Mouse (Mus musculus) limb, embryonic 14.5 days (tissue): ENCODE data around the gene Exoc2. TPM values are rescaled to one million over a fixed set of nuclear protein-coding genes. Genes with fewer than 3 reads are reported as not detected.

Experiments
- ATAC-seq: fragments of 200-750 bp; cut with Nextera tagmentation; 2 replicates; pipeline ENCODE4 v1.8.0; 2017; ENCODE audit warnings: low read depth, moderate number of reproducible peaks, moderate TSS enrichment; ENCODE audit not compliant: low FRiP score
- DNase-seq: peaks from one replicate; pipeline ENCODE4 v3.0.0-alpha.2; 2015; ENCODE audit warnings: low spot score
- H3K27ac ChIP-seq: fragments of 300-500 bp; sonication (generic); replicated peaks from 2 replicates; pipeline ENCODE4 v1.5.1; 2014; ENCODE audit warnings: low read depth, mild to moderate bottlenecking, low read length, moderate library complexity, mixed read lengths
- H3K27me3 ChIP-seq: fragments of 300-500 bp; sonication (generic); 2 replicates; pipeline ENCODE4 v1.6.1; 2014; ENCODE audit warnings: low read length, mixed read lengths; ENCODE audit not compliant: control insufficient read depth, insufficient read depth
- H3K36me3 ChIP-seq: fragments of 300-500 bp; sonication (generic); 2 replicates; pipeline ENCODE4 v1.6.1; 2014; ENCODE audit warnings: mild to moderate bottlenecking, low read length, moderate library complexity, mixed read lengths; ENCODE audit not compliant: control insufficient read depth, insufficient read depth
- H3K4me1 ChIP-seq: fragments of 300-500 bp; sonication (generic); 2 replicates; pipeline ENCODE4 v1.6.1; 2014; ENCODE audit warnings: antibody characterized with exemption, low read length, mixed read lengths; ENCODE audit not compliant: control insufficient read depth, insufficient read depth
- H3K4me2 ChIP-seq: fragments of 300-500 bp; sonication (generic); replicated peaks from 2 replicates; pipeline ENCODE4 v1.6.1; 2014; ENCODE audit warnings: low read depth, mild to moderate bottlenecking, low read length, moderate library complexity; ENCODE audit not compliant: severe bottlenecking
- H3K4me3 ChIP-seq: fragments of 300-500 bp; sonication (generic); replicated peaks from 2 replicates; pipeline ENCODE4 v1.5.1; 2014; ENCODE audit warnings: low read length
- H3K9ac ChIP-seq: fragments of 300-500 bp; sonication (generic); 2 replicates; pipeline ENCODE4 v1.6.1; 2014; ENCODE audit warnings: mild to moderate bottlenecking, low read depth, low read length, moderate library complexity; ENCODE audit not compliant: severe bottlenecking
- H3K9me3 ChIP-seq: fragments of 300-500 bp; sonication (generic); 2 replicates; pipeline ENCODE4 v1.6.1; 2016; ENCODE audit warnings: low read length; ENCODE audit not compliant: control insufficient read depth
- POLR2A ChIP-seq: fragments of 200-500 bp; IDR thresholded peaks from 2 replicates; pipeline ENCODE4 v1.8.0; 2012; ENCODE audit warnings: inconsistent platforms, mild to moderate bottlenecking, moderate library complexity, borderline replicate concordance; ENCODE audit not compliant: insufficient read depth, insufficient read length; ENCODE audit errors: extremely low read depth
- WGBS: fragments of 180-500 bp; shearing (Covaris S2); extraction: QIAGEN DNeasy Blood & Tissue Kit; methylation state at CpG from one replicate; pipeline ENCODE4 v1.1.7; 2014; 5-methylcytosine and 5-hydroxymethylcytosine counted together
- polyA plus RNA-seq, 2 experiments: library from polyadenylated mRNA; depleted of rRNA in 1 of 2; stranded (reverse) in 1 of 2; unstranded in 1 of 2; fragments of >200 nt; fragmentation: Nextera tagmentation in 1 of 2; extraction: Ambion mirVana in 1 of 2; gene quantifications; 2 replicates each; pipeline versions ENCODE4 v1.2.1 to v1.2.3; 2012 to 2014

The Exoc2 gene
- polyA plus RNA-seq, 2 experiments: 20.9 to 32.7 TPM

GRCm38 (mm10) chr13:30802336-30802955 lies 171.4 kb downstream of the Exoc2 start:
- whole genome bisulfite sequencing: 92% methylated on average over 5 of the region's 5 CpGs
- H3K9ac ChIP-seq: no peak overlapping the region
- no peak overlapping the region for H3K4me3 ChIP-seq
- no peak for TF ChIP-seq POLR2A
- no peak overlapping the region for H3K4me2 ChIP-seq
- H3K36me3 ChIP-seq: no peaks in the 10 kb centered on the region
- ATAC-seq: no peak
- no peaks in the 10 kb centered on the region for H3K4me1 ChIP-seq
- H3K27ac ChIP-seq: no peak overlapping the region
- DNase-seq: no peak
- H3K9me3 ChIP-seq: no peaks in the 10 kb centered on the region
- no peaks in the 10 kb centered on the region for H3K27me3 ChIP-seq

GRCm38 (mm10) chr13:30801886-30802285 lies 172.0 kb downstream of the Exoc2 start:
- WGBS: 66% methylated on average over 4 of the region's 4 CpGs
- H3K9me3 ChIP-seq: no peaks in the 10 kb centered on the region
- H3K9ac ChIP-seq: no peak overlapping the region
- no peak overlapping the region for H3K27ac ChIP-seq
- no peak for TF ChIP-seq POLR2A
- no peaks in the 10 kb centered on the region for H3K27me3 ChIP-seq
- H3K36me3 ChIP-seq: no peaks in the 10 kb centered on the region
- H3K4me3 ChIP-seq: no peak overlapping the region
- no peak overlapping the region for H3K4me2 ChIP-seq
- DNase-seq: no peak
- no peaks in the 10 kb centered on the region for H3K4me1 ChIP-seq
- no peak for ATAC-seq

- H3K9ac ChIP-seq: no peak overlapping the region
- H3K4me3 ChIP-seq: no peak overlapping the region
- DNase-seq (no peak), ATAC-seq (no peak)
- no peaks in the 10 kb centered on the region for H3K27me3 ChIP-seq
- WGBS: 81% methylated on average over 4 of the region's 4 CpGs
- no peak overlapping the region for H3K27ac ChIP-seq
- H3K4me2 ChIP-seq: no peak overlapping the region
- H3K36me3 ChIP-seq: no peaks in the 10 kb centered on the region
- H3K9me3 ChIP-seq: no peaks in the 10 kb centered on the region
- TF ChIP-seq POLR2A: no peak
- H3K4me1 ChIP-seq: no peaks in the 10 kb centered on the region
These were observed 177.9 kb downstream of the Exoc2 start for GRCm38 (mm10) chr13:30795960-30796359.

- H3K4me1 ChIP-seq: no peaks in the 10 kb centered on the region
- no peak overlapping the region for H3K9ac ChIP-seq
- H3K4me3 ChIP-seq: no peak overlapping the region
- no peak overlapping the region for H3K4me2 ChIP-seq
- DNase-seq (no peak), ATAC-seq (no peak)
- no peaks in the 10 kb centered on the region for H3K36me3 ChIP-seq
- H3K27me3 ChIP-seq: no peaks in the 10 kb centered on the region
- H3K9me3 ChIP-seq: no peaks in the 10 kb centered on the region
- TF ChIP-seq POLR2A: no peak
- 78% methylated on average over 5 of the region's 5 CpGs for WGBS
- H3K27ac ChIP-seq: no peak overlapping the region
These were observed 180.3 kb downstream of the Exoc2 start for GRCm38 (mm10) chr13:30793616-30794015.

- ATAC-seq (no peak), DNase-seq (no peak)
- Histone ChIP-seq H3K9ac (no peak overlapping the region), H3K4me2 (no peak overlapping the region), H3K4me1 (no peaks in the 10 kb centered on the region), H3K9me3 (no peaks in the 10 kb centered on the region), H3K36me3 (no peaks in the 10 kb centered on the region), H3K27me3 (no peaks in the 10 kb centered on the region), H3K27ac (no peak overlapping the region), H3K4me3 (no peak overlapping the region)
- WGBS: 88% methylated on average over 4 of the region's 4 CpGs
- no peak for TF ChIP-seq POLR2A
These were observed 180.7 kb downstream of the Exoc2 start for GRCm38 (mm10) chr13:30793196-30793595.
